Mouse (Mus musculus) forebrain, embryonic 10.5 days (tissue): ENCODE results near the gene Gm9747. TPM values are rescaled to one million over a fixed set of nuclear protein-coding genes. Genes with fewer than 3 reads are reported as not detected.
A peak's percentile ranks its signal among the peaks of the same experiment; 100 is the strongest.

Experiments
- DNase-seq: peaks from one replicate; pipeline ENCODE4 v3.0.0-alpha.2; 2017; ENCODE audit warnings: low spot score; ENCODE audit errors: extremely low spot score
- H3K27ac ChIP-seq: fragments of 300-500 bp; sonication (generic); 2 replicates; pipeline ENCODE4 v1.5.1; 2016; ENCODE audit warnings: mild to moderate bottlenecking
- H3K27me3 ChIP-seq: fragments of 300-500 bp; sonication (generic); 2 replicates; pipeline ENCODE4 v1.6.1; 2016; ENCODE audit warnings: mild to moderate bottlenecking; ENCODE audit not compliant: poor library complexity, severe bottlenecking
- H3K36me3 ChIP-seq: fragments of 300-500 bp; sonication (generic); replicated peaks from 2 replicates; pipeline ENCODE4 v1.6.1; 2016; ENCODE audit warnings: mild to moderate bottlenecking, moderate library complexity
- H3K4me1 ChIP-seq: fragments of 300-500 bp; sonication (generic); 2 replicates; pipeline ENCODE4 v1.6.1; 2016
- H3K4me3 ChIP-seq: fragments of 300-500 bp; sonication (generic); 2 replicates; pipeline ENCODE4 v1.5.1; 2016; ENCODE audit warnings: mild to moderate bottlenecking, moderate library complexity
- H3K9me3 ChIP-seq: fragments of 300-500 bp; sonication (generic); 2 replicates; pipeline ENCODE4 v1.6.1; 2016; ENCODE audit warnings: mild to moderate bottlenecking, moderate library complexity
- WGBS: fragments of 180-500 bp; shearing (Covaris S2); methylation state at CpG from one replicate; pipeline ENCODE4 v1.1.7; 2016; 5-methylcytosine and 5-hydroxymethylcytosine counted together
- polyA plus RNA-seq: library from polyadenylated mRNA; unstranded; fragments of >200 nt; fragmentation: Nextera tagmentation; extraction: Ambion mirVana; gene quantifications from 2 replicates; pipeline ENCODE4 v1.2.1, GENCODE M21; 2016

Gm9747 gene
- polyA plus RNA-seq, 1 experiment from 2014 or later: 31.1 TPM

GRCm38 (mm10) chr1:82261638-82262037, 28.7 kb downstream of the Gm9747 start:
- H3K9me3 ChIP-seq: no peaks in the 10 kb centered on the region
- no peak for DNase-seq
- no peaks in the 10 kb centered on the region for H3K27me3 ChIP-seq
- no peak overlapping the region for H3K27ac ChIP-seq
- H3K4me3 ChIP-seq: no peak overlapping the region
- peaks cover 32% of the 10 kb centered on the region for H3K36me3 ChIP-seq
- 80% methylated on average over 5 of the region's 5 CpGs for WGBS
- peaks cover 36% of the 10 kb centered on the region for H3K4me1 ChIP-seq

- no peak overlapping the region for H3K27ac ChIP-seq
- 75% methylated on average over 1 of the region's 1 CpGs for WGBS
- H3K27me3 ChIP-seq: no peaks in the 10 kb centered on the region
- peaks cover 36% of the 10 kb centered on the region for H3K4me1 ChIP-seq
- H3K9me3 ChIP-seq: no peaks in the 10 kb centered on the region
- H3K4me3 ChIP-seq: no peak overlapping the region
- DNase-seq: no peak
- H3K36me3 ChIP-seq: peaks cover 37% of the 10 kb centered on the region
Observed at GRCm38 (mm10) chr1:82262331-82262730, 29.4 kb downstream of the Gm9747 start.

GRCm38 (mm10) chr1:82267547-82267946, 34.6 kb downstream of the Gm9747 start:
- peaks cover 9% of the 10 kb centered on the region for H3K4me1 ChIP-seq
- H3K4me3 ChIP-seq: no peak overlapping the region
- WGBS: 86% methylated on average over 4 of the region's 4 CpGs
- H3K9me3 ChIP-seq: no peaks in the 10 kb centered on the region
- no peaks in the 10 kb centered on the region for H3K27me3 ChIP-seq
- peaks cover 58% of the 10 kb centered on the region for H3K36me3 ChIP-seq
- no peak overlapping the region for H3K27ac ChIP-seq
- no peak for DNase-seq

DNA sequence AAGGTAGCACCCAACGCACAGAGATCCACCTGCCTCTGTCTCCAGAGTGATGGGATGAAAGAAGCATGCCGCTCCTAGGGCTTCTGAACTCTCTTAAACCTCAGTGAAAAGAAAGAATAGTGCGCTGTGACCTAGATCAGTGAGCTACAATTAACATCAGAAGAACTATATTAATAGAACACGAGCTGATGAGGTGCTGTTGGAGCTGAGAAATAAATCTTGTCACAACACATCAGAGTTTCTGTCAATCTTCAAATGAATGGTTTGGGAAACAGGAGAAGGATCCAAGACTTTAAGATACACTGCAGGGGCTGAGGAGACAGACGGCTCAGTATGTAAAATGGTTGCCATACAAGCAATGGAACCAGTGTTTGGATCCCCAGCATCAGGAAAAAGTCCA, 39.3 kb downstream of the Gm9747 start:
- H3K4me3 ChIP-seq: no peak overlapping the region
- peaks cover 41% of the 10 kb centered on the region for H3K4me1 ChIP-seq
- H3K27ac ChIP-seq: peak overlapping the region; percentile 81
- WGBS: 66% methylated on average over 5 of the region's 5 CpGs
- no peak for DNase-seq
- H3K27me3 ChIP-seq: no peaks in the 10 kb centered on the region
- H3K9me3 ChIP-seq: no peaks in the 10 kb centered on the region; the same call in 1 of the 2 replicates
- peaks cover 59% of the 10 kb centered on the region for H3K36me3 ChIP-seq

- peaks cover 72% of the 10 kb centered on the region for H3K36me3 ChIP-seq
- H3K9me3 ChIP-seq: no peaks in the 10 kb centered on the region; the same call in 1 of the 2 replicates
- peak; percentile 39 for DNase-seq
- peaks cover 41% of the 10 kb centered on the region for H3K4me1 ChIP-seq
- H3K27me3 ChIP-seq: no peaks in the 10 kb centered on the region
- H3K27ac ChIP-seq: peak overlapping the region; percentile 81
- H3K4me3 ChIP-seq: peak overlapping the region; percentile 5; the same call in 1 of the 2 replicates
- WGBS: 22% methylated on average over 6 of the region's 6 CpGs
Observed at GRCm38 (mm10) chr1:82273529-82273928, 40.6 kb downstream of the Gm9747 start.

- no peaks in the 10 kb centered on the region for H3K27me3 ChIP-seq
- 59% methylated on average over 1 of the region's 1 CpGs for WGBS
- H3K36me3 ChIP-seq: peaks cover 76% of the 10 kb centered on the region
- H3K4me3 ChIP-seq: peak overlapping the region; percentile 19; the same call in 1 of the 2 replicates
- peak overlapping the region; percentile 81 for H3K27ac ChIP-seq
- H3K9me3 ChIP-seq: no peaks in the 10 kb centered on the region; the same call in 1 of the 2 replicates
- peaks cover 41% of the 10 kb centered on the region for H3K4me1 ChIP-seq
- no peak for DNase-seq
Observed at GRCm38 (mm10) chr1:82274361-82274760, 41.4 kb downstream of the Gm9747 start.

GRCm38 (mm10) chr1:82279768-82280167, 46.9 kb downstream of the Gm9747 start:
- WGBS: 72% methylated on average over 1 of the region's 1 CpGs
- H3K4me1 ChIP-seq: peaks cover 51% of the 10 kb centered on the region

GRCm38 (mm10) chr1:82281823-82282222, 48.9 kb downstream of the Gm9747 start:
- WGBS: 85% methylated on average over 6 of the region's 6 CpGs
- Histone ChIP-seq H3K4me1 (peaks cover 61% of the 10 kb centered on the region), H3K27me3 (0 out of 2 replicates have a peak, but pooled peaks cover 1% of the 10 kb centered on the region), H3K27ac (no peak overlapping the region), H3K36me3 (peaks cover 49% of the 10 kb centered on the region), H3K9me3 (no peaks in the 10 kb centered on the region; the same call in 1 of the 2 replicates), H3K4me3 (no peak overlapping the region)
- no peak for DNase-seq

More at GRCm38 (mm10) chr1:82279768-82280167, 46.9 kb downstream of the Gm9747 start:
- H3K9me3 ChIP-seq: no peaks in the 10 kb centered on the region; the same call in 1 of the 2 replicates
- H3K27me3 ChIP-seq: no peaks in the 10 kb centered on the region
- no peak for DNase-seq
- peaks cover 62% of the 10 kb centered on the region for H3K36me3 ChIP-seq
- H3K27ac ChIP-seq: no peak overlapping the region
- no peak overlapping the region for H3K4me3 ChIP-seq

DNA sequence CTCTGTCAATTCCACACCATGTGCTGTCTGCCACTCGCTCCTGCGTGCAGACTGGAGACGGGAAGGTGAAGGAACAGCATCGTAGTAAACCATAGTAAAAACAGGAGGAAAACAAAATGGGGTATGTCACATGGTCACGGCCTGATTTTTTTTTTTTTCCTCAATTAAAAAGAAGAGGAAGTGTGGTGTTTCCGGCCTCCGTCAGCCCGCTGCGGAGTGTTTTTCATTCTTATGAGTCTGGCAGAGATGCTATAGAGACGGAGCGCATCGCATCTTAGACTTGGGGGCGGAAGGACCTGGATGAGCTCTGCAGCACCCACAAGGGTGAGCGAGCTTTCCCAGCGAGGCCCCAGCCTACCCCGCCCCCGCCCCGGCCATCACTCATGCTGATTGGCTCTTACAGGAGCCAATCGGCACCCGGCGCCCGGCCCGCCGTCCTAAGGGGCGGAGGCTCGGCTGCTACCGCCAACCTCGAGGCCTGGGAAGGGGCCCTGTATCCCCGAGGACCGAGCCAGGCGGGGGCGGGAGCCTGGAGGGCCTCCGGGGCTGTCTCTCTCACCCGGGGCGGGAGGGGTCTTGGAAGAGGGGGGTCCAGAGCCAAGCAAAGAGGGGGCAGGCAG, 50.2 kb downstream of the Gm9747 start:
- H3K36me3 ChIP-seq: peaks cover 49% of the 10 kb centered on the region
- under 1% methylated on average over 35 of the region's 35 CpGs for WGBS

GRCm38 (mm10) chr1:82283901-82284301, 51.0 kb downstream of the Gm9747 start:
- Histone ChIP-seq H3K27ac (peak overlapping the region; percentile 96), H3K9me3 (peaks cover 19% of the 10 kb centered on the region), H3K4me1 (peaks cover 81% of the 10 kb centered on the region), H3K36me3 (peaks cover 49% of the 10 kb centered on the region), H3K27me3 (peaks cover 21% of the 10 kb centered on the region), H3K4me3 (peak overlapping the region; percentile 80)
- WGBS: 6% methylated on average over 1 of the region's 1 CpGs
- peak; percentile 40 for DNase-seq

More for the DNA sequence above, 50.2 kb downstream of the Gm9747 start:
- peak; percentile 89 for DNase-seq
- Histone ChIP-seq H3K4me3 (peak overlapping the region; percentile 80), H3K27ac (peak overlapping the region; percentile 96), H3K4me1 (peaks cover 73% of the 10 kb centered on the region), H3K27me3 (peaks cover 13% of the 10 kb centered on the region), H3K9me3 (peaks cover 11% of the 10 kb centered on the region)

DNA sequence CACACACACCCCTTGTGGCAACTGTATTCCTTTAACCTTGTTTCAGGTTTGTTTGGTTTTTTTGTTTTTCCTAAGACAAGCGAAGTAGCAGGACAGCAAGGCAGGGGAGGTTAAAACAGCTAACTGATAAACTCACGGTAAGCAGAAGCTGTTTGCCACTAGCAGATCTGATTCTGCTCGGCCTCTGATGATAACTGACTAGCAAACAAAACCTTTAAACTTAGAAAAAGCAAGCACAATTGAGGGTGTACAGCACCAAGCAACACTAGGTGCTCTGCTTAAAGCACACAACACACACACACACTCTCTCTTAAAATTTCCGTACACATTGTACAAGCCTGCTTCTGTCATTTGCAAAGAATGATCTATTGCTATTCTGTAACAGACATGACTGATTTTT, 51.5 kb downstream of the Gm9747 start:
- WGBS: 46% methylated on average over 4 of the region's 4 CpGs
- peaks cover 85% of the 10 kb centered on the region for H3K4me1 ChIP-seq
- peaks cover 49% of the 10 kb centered on the region for H3K36me3 ChIP-seq
- DNase-seq: no peak
- peak overlapping the region; percentile 96 for H3K27ac ChIP-seq
- peaks cover 23% of the 10 kb centered on the region for H3K9me3 ChIP-seq
- peaks cover 26% of the 10 kb centered on the region for H3K27me3 ChIP-seq
- H3K4me3 ChIP-seq: peak overlapping the region; percentile 80
